Mouse (Mus musculus): ENCODE data around the gene Fxr2.

DNA sequence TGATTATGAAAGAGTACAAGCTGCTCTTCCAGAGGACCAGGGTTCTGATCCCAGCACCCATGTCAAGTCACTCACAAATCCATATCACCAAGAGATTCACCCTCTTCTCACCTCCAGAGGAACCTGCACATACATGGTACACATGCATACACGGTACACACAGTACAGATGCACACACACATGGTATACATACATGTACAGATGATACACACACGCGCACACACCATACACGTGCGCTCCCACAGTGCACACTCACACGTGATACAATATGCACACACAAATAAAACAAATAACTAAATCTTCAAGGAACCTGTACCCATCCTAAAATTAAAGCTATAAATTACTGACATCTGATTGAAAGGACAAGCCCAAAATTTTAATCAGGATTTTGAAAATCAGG, 37.9 kb upstream of the Fxr2 start:
- TF ChIP-seq CTCF (IDR thresholded peaks at IDR 0.05; ENCODE audit: extremely low read depth, insufficient read depth, low read length) (no peak), POLR2A (IDR thresholded peaks at IDR 0.05; ENCODE audit: extremely low read depth, insufficient read depth, low read length) (no peak)

Measured in cortical plate, adult 2 months (tissue).